Mouse (Mus musculus) intestine, postnatal 0 days (tissue): ENCODE measurements around the gene Acin1. TPM values are rescaled to one million over a fixed set of nuclear protein-coding genes. Genes with fewer than 3 reads are reported as not detected.

Source experiments
- ATAC-seq: fragments of 200-750 bp; cut with Nextera tagmentation; 2 replicates; pipeline ENCODE4 v1.8.0; 2017; ENCODE audit warnings: mild to moderate bottlenecking, moderate TSS enrichment, moderate library complexity
- H3K27ac ChIP-seq: fragments of 300-500 bp; sonication (generic); 2 replicates; pipeline ENCODE4 v1.5.1; 2014; ENCODE audit warnings: mild to moderate bottlenecking, low read depth, low read length, moderate library complexity
- H3K27me3 ChIP-seq: fragments of 300-500 bp; sonication (generic); replicated peaks from 2 replicates; pipeline ENCODE4 v1.6.1; 2014; ENCODE audit warnings: low read length, mixed read lengths; ENCODE audit not compliant: control insufficient read depth, insufficient read depth
- H3K36me3 ChIP-seq: fragments of 300-500 bp; sonication (generic); 2 replicates; pipeline ENCODE4 v1.6.1; 2014; ENCODE audit warnings: mild to moderate bottlenecking, moderate library complexity; ENCODE audit not compliant: control insufficient read depth, insufficient read depth
- H3K4me1 ChIP-seq: fragments of 300-500 bp; sonication (generic); replicated peaks from 2 replicates; pipeline ENCODE4 v1.6.1; 2014; ENCODE audit warnings: antibody characterized with exemption, low read length, mixed read lengths; ENCODE audit not compliant: control insufficient read depth, insufficient read depth
- H3K4me2 ChIP-seq: fragments of 300-500 bp; sonication (generic); replicated peaks from 2 replicates; pipeline ENCODE4 v1.6.1; 2014; ENCODE audit warnings: low read depth, mild to moderate bottlenecking, moderate library complexity
- H3K4me3 ChIP-seq: fragments of 300-500 bp; sonication (generic); 2 replicates; pipeline ENCODE4 v1.5.1; 2014; ENCODE audit warnings: low read depth, low read length
- H3K9ac ChIP-seq: fragments of 300-500 bp; sonication (generic); 2 replicates; pipeline ENCODE4 v1.6.1; 2014; ENCODE audit warnings: mild to moderate bottlenecking, low read depth, low read length
- H3K9me3 ChIP-seq: fragments of 300-500 bp; sonication (generic); 2 replicates; pipeline ENCODE4 v1.6.1; 2016; ENCODE audit warnings: mixed run types; ENCODE audit not compliant: control insufficient read depth
- CTCF ChIP-seq: sonication (generic); IDR thresholded peaks from 2 replicates; pipeline ENCODE4 v1.5.1; 2016; ENCODE audit warnings: low read depth, mild to moderate bottlenecking, control low read depth, antibody characterized with exemption, moderate library complexity
- WGBS: fragments of 180-500 bp; shearing (Covaris S2); extraction: QIAGEN DNeasy Blood & Tissue Kit; methylation state at CpG from one replicate; pipeline ENCODE4 v1.1.7; 2014; 5-methylcytosine and 5-hydroxymethylcytosine counted together
- polyA plus RNA-seq: library from polyadenylated mRNA; unstranded; fragments of >200 nt; fragmentation: Nextera tagmentation; extraction: Ambion mirVana; gene quantifications from 2 replicates; pipeline ENCODE4 v1.2.1, GENCODE M21; 2015

Gene Acin1
- polyA plus RNA-seq, 1 experiment from 2014 or later = 49.9 TPM

GRCm38 (mm10) chr14:54652787-54653186, 33.9 kb downstream of the Acin1 start:
- H3K4me3 ChIP-seq = peak overlapping the region; percentile 56
- 2% methylated on average over 7 of the region's 7 CpGs for WGBS
- peaks cover 58% of the 10 kb centered on the region for H3K36me3 ChIP-seq
- no peaks in the 10 kb centered on the region for H3K27me3 ChIP-seq
- no peak for TF ChIP-seq CTCF
- no peaks in the 10 kb centered on the region for H3K4me1 ChIP-seq
- no peak overlapping the region for H3K27ac ChIP-seq
- H3K4me2 ChIP-seq = peak overlapping the region; percentile 71
- H3K9ac ChIP-seq = peak overlapping the region; percentile 41; the same call in 1 of the 2 replicates
- no peak for ATAC-seq
- H3K9me3 ChIP-seq = no peaks in the 10 kb centered on the region

DNA sequence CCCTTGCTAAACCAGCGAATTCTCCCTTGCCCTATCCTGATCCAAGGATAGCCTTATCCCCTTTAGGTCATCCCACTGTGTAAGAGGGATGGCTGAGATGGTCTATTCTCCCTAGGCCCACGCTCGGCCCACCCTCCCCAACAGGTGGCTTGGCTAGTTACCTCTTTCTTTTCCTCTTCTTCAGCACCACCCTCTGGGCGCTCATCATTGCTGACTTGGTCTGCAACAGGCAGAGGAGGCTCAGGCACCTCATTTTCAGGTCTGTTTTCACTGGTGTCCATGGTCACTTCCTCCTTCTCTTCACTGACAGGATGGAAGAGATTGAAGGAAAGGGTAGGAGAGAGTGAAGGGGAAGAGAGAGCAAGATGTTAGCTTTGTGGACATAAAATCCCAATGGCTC, 35.2 kb downstream of the Acin1 start:
- no peaks in the 10 kb centered on the region for H3K4me1 ChIP-seq
- ATAC-seq = no peak
- H3K9me3 ChIP-seq = no peaks in the 10 kb centered on the region
- no peak overlapping the region for H3K9ac ChIP-seq
- H3K4me2 ChIP-seq = no peak overlapping the region
- no peak for TF ChIP-seq CTCF
- H3K4me3 ChIP-seq = no peak overlapping the region
- no peak overlapping the region; the same call in 1 of the 2 replicates for H3K27ac ChIP-seq
- H3K36me3 ChIP-seq = peaks cover 54% of the 10 kb centered on the region
- H3K27me3 ChIP-seq = no peaks in the 10 kb centered on the region
- WGBS = 79% methylated on average over 4 of the region's 4 CpGs

DNA sequence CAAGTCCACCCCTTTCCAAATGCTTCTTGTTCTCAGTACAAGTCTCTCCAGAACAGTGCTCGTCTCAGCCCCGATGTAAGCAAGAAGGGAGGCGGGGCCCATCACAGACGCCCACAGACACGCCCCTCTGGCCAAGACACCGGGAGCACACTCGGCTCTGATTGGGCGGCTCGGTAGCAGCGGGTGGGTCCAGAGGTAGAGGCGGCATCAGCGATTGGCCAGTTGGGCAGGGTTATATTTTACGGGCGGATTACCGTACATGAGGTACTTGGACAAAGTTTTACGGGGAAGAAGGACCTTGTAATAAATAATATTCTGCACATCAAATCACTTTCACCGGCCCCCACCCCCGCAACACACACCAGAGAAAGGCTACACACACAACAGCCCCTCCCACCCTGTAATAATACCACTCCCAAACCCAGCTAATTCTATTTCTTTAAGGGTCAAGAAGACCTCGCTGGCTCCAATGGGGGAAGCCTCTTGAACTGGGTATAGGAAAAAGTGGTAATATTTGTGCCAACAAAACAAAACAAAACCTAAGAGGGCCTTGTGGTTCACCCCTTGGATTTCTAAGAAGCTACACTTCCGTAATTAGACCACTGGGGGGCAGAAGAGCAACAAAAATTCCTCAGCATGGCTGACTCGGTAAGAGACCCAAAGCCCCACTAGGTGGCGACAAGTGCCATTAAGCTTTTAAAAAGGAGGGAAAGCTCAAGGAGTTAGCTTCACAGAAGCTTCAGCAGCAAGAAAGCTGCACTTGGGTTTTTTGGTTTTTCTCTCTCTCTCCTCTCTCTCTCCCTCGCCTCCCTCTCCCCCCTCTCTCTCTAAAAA, 35.9 kb downstream of the Acin1 start:
- Histone ChIP-seq H3K27me3 (no peaks in the 10 kb centered on the region), H3K4me3 (no peak overlapping the region), H3K9me3 (no peaks in the 10 kb centered on the region), H3K9ac (no peak overlapping the region), H3K4me2 (no peak overlapping the region), H3K27ac (no peak overlapping the region), H3K4me1 (no peaks in the 10 kb centered on the region), H3K36me3 (peaks cover 54% of the 10 kb centered on the region)
- 55% methylated on average over 23 of the region's 23 CpGs for WGBS
- peak; percentile 59 for ATAC-seq
- peak; percentile 96 for TF ChIP-seq CTCF

DNA sequence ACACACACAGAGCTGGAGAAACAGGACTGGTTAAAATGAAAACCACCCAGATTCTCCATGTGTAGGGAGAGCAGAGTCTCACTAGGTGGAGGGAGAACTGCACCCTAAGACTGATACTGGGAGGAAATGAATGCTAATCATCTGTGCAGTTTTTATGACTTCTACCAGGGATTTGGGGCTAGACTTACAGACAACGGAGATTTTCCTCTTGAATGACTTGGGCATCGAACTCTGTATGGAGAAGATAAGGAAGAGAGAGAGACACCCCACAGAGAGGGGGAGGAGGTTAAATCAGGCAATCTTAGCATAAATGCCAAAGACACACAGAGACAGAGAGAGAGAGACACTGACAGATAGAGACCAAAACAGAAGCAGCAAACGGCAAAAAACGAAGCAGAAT, 38.8 kb downstream of the Acin1 start:
- peaks cover 72% of the 10 kb centered on the region for H3K36me3 ChIP-seq
- no peak for ATAC-seq
- H3K4me3 ChIP-seq = no peak overlapping the region
- WGBS = 68% methylated on average over 4 of the region's 4 CpGs
- no peak overlapping the region for H3K27ac ChIP-seq
- no peak overlapping the region for H3K9ac ChIP-seq
- H3K4me2 ChIP-seq = no peak overlapping the region
- H3K9me3 ChIP-seq = no peaks in the 10 kb centered on the region
- TF ChIP-seq CTCF = no peak
- no peaks in the 10 kb centered on the region for H3K4me1 ChIP-seq
- no peaks in the 10 kb centered on the region for H3K27me3 ChIP-seq

GRCm38 (mm10) chr14:54646898-54647636, 39.7 kb downstream of the Acin1 start:
- Histone ChIP-seq H3K27me3 (no peaks in the 10 kb centered on the region), H3K36me3 (peaks cover 80% of the 10 kb centered on the region), H3K9me3 (no peaks in the 10 kb centered on the region), H3K9ac (no peak overlapping the region), H3K4me1 (no peaks in the 10 kb centered on the region), H3K27ac (no peak overlapping the region), H3K4me2 (no peak overlapping the region), H3K4me3 (no peak overlapping the region)
- TF ChIP-seq CTCF = peak; percentile 62
- no peak for ATAC-seq
- 90% methylated on average over 8 of the region's 8 CpGs for WGBS

- 91% methylated on average over 17 of the region's 17 CpGs for WGBS
- peaks cover 80% of the 10 kb centered on the region for H3K36me3 ChIP-seq
- no peak for TF ChIP-seq CTCF
These were observed 40.3 kb downstream of the Acin1 start for GRCm38 (mm10) chr14:54646455-54646854.

More at GRCm38 (mm10) chr14:54646455-54646854, 40.3 kb downstream of the Acin1 start:
- Histone ChIP-seq H3K4me2 (no peak overlapping the region), H3K27me3 (no peaks in the 10 kb centered on the region), H3K9ac (no peak overlapping the region), H3K4me1 (no peaks in the 10 kb centered on the region), H3K9me3 (no peaks in the 10 kb centered on the region), H3K27ac (no peak overlapping the region; the same call in 1 of the 2 replicates), H3K4me3 (no peak overlapping the region)
- ATAC-seq = no peak
